Mouse (Mus musculus): ENCODE measurements around the gene Naa35. TPM values are rescaled to one million over a fixed set of nuclear protein-coding genes. Genes with fewer than 3 reads are reported as not detected.

Gene Naa35
- polyA plus RNA-seq, 1 experiment from 2014 or later: 70.6 TPM

- 69% methylated on average over 12 of the region's 12 CpGs for WGBS
- H3K4me3 ChIP-seq (replicated peaks): no peak overlapping the region
- no peak overlapping the region for H3K27ac ChIP-seq
- H3K4me1 ChIP-seq (replicated peaks): peaks cover 6% of the 10 kb centered on the region
- no peaks in the 10 kb centered on the region for H3K9me3 ChIP-seq
- H3K9ac ChIP-seq: no peak overlapping the region
- no peaks in the 10 kb centered on the region for H3K27me3 ChIP-seq (replicated peaks)
- H3K4me2 ChIP-seq (replicated peaks): no peak overlapping the region
- ATAC-seq: no peak
- H3K36me3 ChIP-seq: no peaks in the 10 kb centered on the region
Measured at GRCm38 (mm10) chr13:59676316-59677229, 91.5 kb downstream of the Naa35 start.

- WGBS: 40% methylated on average over 4 of the region's 4 CpGs
- Histone ChIP-seq H3K4me2 (replicated peaks) (no peak overlapping the region), H3K27me3 (replicated peaks) (no peaks in the 10 kb centered on the region), H3K9me3 (no peaks in the 10 kb centered on the region), H3K27ac (no peak overlapping the region), H3K9ac (no peak overlapping the region), H3K4me3 (replicated peaks) (no peak overlapping the region), H3K4me1 (replicated peaks) (peaks cover 1% of the 10 kb centered on the region; the same call in 1 of the 2 replicates), H3K36me3 (no peaks in the 10 kb centered on the region)
- no peak for ATAC-seq
Measured at GRCm38 (mm10) chr13:59679306-59679705, 94.2 kb downstream of the Naa35 start.

- ATAC-seq: no peak
- Histone ChIP-seq H3K4me2 (replicated peaks) (no peak overlapping the region), H3K4me3 (replicated peaks) (no peak overlapping the region), H3K27me3 (replicated peaks) (no peaks in the 10 kb centered on the region), H3K9me3 (no peaks in the 10 kb centered on the region), H3K9ac (no peak overlapping the region), H3K27ac (no peak overlapping the region), H3K36me3 (no peaks in the 10 kb centered on the region), H3K4me1 (replicated peaks) (no peaks in the 10 kb centered on the region; the same call in 1 of the 2 replicates)
- WGBS: 60% methylated on average over 4 of the region's 4 CpGs
Measured at GRCm38 (mm10) chr13:59679908-59680307, 94.8 kb downstream of the Naa35 start.

- no peaks in the 10 kb centered on the region for H3K27me3 ChIP-seq (replicated peaks)
- H3K4me1 ChIP-seq (replicated peaks): no peaks in the 10 kb centered on the region
- H3K4me2 ChIP-seq (replicated peaks): no peak overlapping the region
- no peaks in the 10 kb centered on the region for H3K36me3 ChIP-seq
- H3K9ac ChIP-seq: no peak overlapping the region
- no peak overlapping the region for H3K4me3 ChIP-seq (replicated peaks)
- H3K27ac ChIP-seq: no peak overlapping the region
- WGBS: 22% methylated on average over 7 of the region's 7 CpGs
- no peaks in the 10 kb centered on the region for H3K9me3 ChIP-seq
- 0 out of 2 replicates have a peak, but pooled peaks have one; percentile 20 for ATAC-seq
Measured at GRCm38 (mm10) chr13:59682629-59683028, 97.6 kb downstream of the Naa35 start.

GRCm38 (mm10) chr13:59685236-59685635 lies 100.2 kb downstream of the Naa35 start:
- no peak overlapping the region for H3K4me2 ChIP-seq (replicated peaks)
- no peak overlapping the region for H3K27ac ChIP-seq
- no peaks in the 10 kb centered on the region for H3K36me3 ChIP-seq
- ATAC-seq: no peak
- 82% methylated on average over 3 of the region's 3 CpGs for WGBS
- no peaks in the 10 kb centered on the region for H3K9me3 ChIP-seq
- H3K4me1 ChIP-seq (replicated peaks): no peaks in the 10 kb centered on the region
- H3K9ac ChIP-seq: no peak overlapping the region
- H3K27me3 ChIP-seq (replicated peaks): no peaks in the 10 kb centered on the region
- H3K4me3 ChIP-seq (replicated peaks): no peak overlapping the region

Other genes starting within 250 kb of the Naa35 start
- 15.7 and 15.8 TPM in 2 replicates for gene Agtpbp1, start within 50 bp of the Naa35 start, polyA plus RNA-seq (2015; fragmentation: Nextera tagmentation; extraction: Ambion mirVana)
- gene Golm1, start 90.6 kb downstream of the Naa35 start, polyA plus RNA-seq (2015; fragmentation: Nextera tagmentation; extraction: Ambion mirVana): 81.8 and 86.9 TPM in 2 replicates
- not detected in 2 replicates for gene 4921517D22Rik, start 108.8 kb downstream of the Naa35 start, polyA plus RNA-seq (2015; fragmentation: Nextera tagmentation; extraction: Ambion mirVana)
- 0.03 TPM in 1 of 2 replicates, not detected in the other for gene Spata31d1a, start 125.1 kb downstream of the Naa35 start, polyA plus RNA-seq (2015; fragmentation: Nextera tagmentation; extraction: Ambion mirVana)
- not detected in 2 replicates for gene Spata31d1b, start 127.0 kb downstream of the Naa35 start, polyA plus RNA-seq (2015; fragmentation: Nextera tagmentation; extraction: Ambion mirVana)
- gene Spata31d1d, start 146.5 kb downstream of the Naa35 start, polyA plus RNA-seq (2015; fragmentation: Nextera tagmentation; extraction: Ambion mirVana): not detected in 2 replicates
- gene 1700014D04Rik, start 161.5 kb downstream of the Naa35 start, polyA plus RNA-seq (2015; fragmentation: Nextera tagmentation; extraction: Ambion mirVana): not detected in 2 replicates
- 114 and 117 TPM in 2 replicates for gene Isca1, start 184.6 kb downstream of the Naa35 start, polyA plus RNA-seq (2015; fragmentation: Nextera tagmentation; extraction: Ambion mirVana)
- not detected in 2 replicates for gene Gm49354, start 197.0 kb downstream of the Naa35 start, polyA plus RNA-seq (2015; fragmentation: Nextera tagmentation; extraction: Ambion mirVana)
- 41.7 and 43.6 TPM in 2 replicates for gene Tut7, start 237.9 kb downstream of the Naa35 start, polyA plus RNA-seq (2015; fragmentation: Nextera tagmentation; extraction: Ambion mirVana)